Mouse (Mus musculus) cerebellum, adult 9-11 months (tissue): ENCODE results near the gene Hist1h3f.
A peak's percentile ranks its signal among the peaks of the same experiment; 100 is the strongest.
"Not testable (repeated sequence)": the region's sequence is repeated elsewhere in the genome, so short reads cannot be mapped to it uniquely, and the experiment has no call there.

Experiments
- DNase-seq: peaks from one replicate; pipeline ENCODE4 v3.0.0; 2022

The Hist1h3f gene

GRCm38 (mm10) chr13:23570261-23571021 is 26.6 kb downstream of the Hist1h3f start:
- DNase-seq: not testable (repeated sequence)

- DNase-seq: peak; percentile 73
These were observed 27.2 kb downstream of the Hist1h3f start, which contains the start of the genes Hist1h2ae and Hist1h2bg for GRCm38 (mm10) chr13:23571022-23571503. Hist1h2ae (minus strand) TSS chr13:23571220. Hist1h2bg (plus strand) TSS chr13:23571396.

GRCm38 (mm10) chr13:23571504-23572217 is 27.8 kb downstream of the Hist1h3f start:
- DNase-seq: not testable (repeated sequence)

- no peak for DNase-seq
These were observed 28.6 kb downstream of the Hist1h3f start for GRCm38 (mm10) chr13:23572218-23573033.

GRCm38 (mm10) chr13:23573034-23573897 is 29.4 kb downstream of the Hist1h3f start:
- not testable (repeated sequence) for DNase-seq

GRCm38 (mm10) chr13:23573898-23574524 is 30.2 kb downstream of the Hist1h3f start, which contains the start of the genes Hist1h2bf and Hist1h2ad:
Hist1h2bf (minus strand) TSS chr13:23574196.
Hist1h2ad (plus strand) TSS chr13:23574381.
- DNase-seq: peak; percentile 86

DNA sequence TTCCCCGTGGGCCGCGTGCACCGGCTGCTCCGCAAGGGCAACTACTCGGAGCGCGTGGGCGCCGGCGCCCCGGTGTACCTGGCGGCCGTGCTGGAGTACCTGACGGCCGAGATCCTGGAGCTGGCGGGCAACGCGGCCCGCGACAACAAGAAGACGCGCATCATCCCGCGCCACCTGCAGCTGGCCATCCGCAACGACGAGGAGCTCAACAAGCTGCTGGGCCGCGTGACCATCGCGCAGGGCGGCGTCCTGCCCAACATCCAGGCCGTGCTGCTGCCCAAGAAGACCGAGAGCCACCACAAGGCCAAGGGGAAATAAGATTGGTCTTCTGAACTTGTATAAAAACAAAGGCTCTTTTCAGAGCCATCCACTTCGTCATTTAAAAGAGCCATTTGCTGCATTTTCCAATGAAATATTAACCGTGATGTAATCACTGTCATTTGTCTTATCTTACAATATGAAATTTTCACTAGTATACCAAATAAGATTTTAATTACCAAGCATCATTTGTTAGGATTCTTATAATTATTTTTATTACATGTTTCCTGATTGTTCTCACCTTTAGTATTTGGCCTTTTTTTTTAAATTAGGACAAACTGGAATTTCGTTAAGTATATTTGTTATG is 30.8 kb downstream of the Hist1h3f start:
- DNase-seq: not testable (repeated sequence)

DNA sequence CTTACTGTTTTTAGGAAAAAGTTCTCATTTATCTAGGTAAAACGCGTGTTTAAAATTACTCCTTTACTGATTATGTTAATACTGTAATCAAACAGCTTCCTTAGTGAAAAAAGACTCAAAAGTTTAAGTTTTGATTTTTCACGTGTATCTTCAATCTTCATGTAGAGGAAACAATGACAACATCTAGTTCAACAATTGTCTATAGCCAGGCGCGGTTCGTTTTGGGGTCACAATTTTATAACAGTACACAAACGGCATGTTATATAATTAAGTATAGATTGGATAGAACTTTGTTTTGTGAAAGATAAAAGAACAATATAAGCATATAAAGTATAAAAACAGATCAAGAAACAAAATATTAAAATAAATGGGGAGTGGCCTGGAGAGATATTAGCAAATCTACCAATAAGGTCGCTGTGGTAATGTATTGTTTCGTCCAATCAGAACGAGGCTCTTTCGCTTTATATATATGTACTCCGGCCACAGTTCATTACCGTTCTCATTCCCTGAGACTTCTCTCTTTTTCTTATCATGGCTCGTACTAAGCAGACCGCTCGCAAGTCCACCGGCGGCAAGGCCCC is 31.5 kb downstream of the Hist1h3f start, which contains the start of gene Hist1h3d:
TSS of gene Hist1h3d (plus strand) at position 493 of the 581 bp plus-strand sequence.
- no peak for DNase-seq

GRCm38 (mm10) chr13:23575864-23576313 is 32.0 kb downstream of the Hist1h3f start:
- DNase-seq: not testable (repeated sequence)

- DNase-seq: no peak
These were observed 32.6 kb downstream of the Hist1h3f start for GRCm38 (mm10) chr13:23576351-23576881.

GRCm38 (mm10) chr13:23576906-23577639 is 33.2 kb downstream of the Hist1h3f start:
- no peak for DNase-seq

- no peak for DNase-seq
These were observed 34.0 kb downstream of the Hist1h3f start for GRCm38 (mm10) chr13:23577835-23578234.

DNA sequence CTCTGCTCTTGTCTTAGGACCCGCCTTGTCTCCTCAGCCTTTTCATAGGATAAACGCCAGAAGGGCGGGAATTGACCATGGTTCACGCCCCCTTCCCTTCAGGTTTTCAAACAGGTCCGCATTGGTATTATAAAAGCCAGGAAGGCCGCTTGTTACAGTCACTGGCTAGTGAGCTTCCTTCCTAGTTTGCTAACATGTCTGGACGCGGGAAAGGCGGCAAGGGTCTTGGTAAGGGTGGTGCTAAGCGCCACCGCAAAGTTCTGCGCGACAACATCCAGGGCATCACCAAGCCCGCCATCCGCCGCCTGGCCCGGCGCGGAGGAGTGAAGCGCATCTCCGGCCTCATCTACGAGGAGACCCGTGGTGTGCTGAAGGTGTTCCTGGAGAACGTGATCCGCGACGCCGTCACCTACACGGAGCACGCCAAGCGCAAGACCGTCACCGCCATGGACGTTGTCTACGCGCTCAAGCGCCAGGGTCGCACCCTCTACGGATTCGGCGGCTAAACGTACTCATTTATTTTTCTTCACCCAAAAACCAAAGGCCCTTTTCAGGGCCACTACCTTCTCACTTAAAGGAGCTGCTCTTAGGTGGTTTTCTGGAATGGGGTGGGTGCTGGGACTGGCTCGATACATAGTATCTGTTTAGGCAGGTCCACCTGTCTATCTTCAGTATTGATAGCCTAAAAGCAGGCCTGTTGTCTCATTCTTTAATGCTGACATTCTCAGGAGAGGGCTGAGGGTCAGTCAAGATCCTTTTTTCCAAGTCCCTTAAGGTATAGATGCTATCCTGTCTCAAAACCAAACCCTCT is 37.8 kb downstream of the Hist1h3f start, which contains the start of gene Hist1h4d:
TSS of gene Hist1h4d (plus strand) at position 191 of the 811 bp plus-strand sequence.
- peak; percentile 97 for DNase-seq

DNA sequence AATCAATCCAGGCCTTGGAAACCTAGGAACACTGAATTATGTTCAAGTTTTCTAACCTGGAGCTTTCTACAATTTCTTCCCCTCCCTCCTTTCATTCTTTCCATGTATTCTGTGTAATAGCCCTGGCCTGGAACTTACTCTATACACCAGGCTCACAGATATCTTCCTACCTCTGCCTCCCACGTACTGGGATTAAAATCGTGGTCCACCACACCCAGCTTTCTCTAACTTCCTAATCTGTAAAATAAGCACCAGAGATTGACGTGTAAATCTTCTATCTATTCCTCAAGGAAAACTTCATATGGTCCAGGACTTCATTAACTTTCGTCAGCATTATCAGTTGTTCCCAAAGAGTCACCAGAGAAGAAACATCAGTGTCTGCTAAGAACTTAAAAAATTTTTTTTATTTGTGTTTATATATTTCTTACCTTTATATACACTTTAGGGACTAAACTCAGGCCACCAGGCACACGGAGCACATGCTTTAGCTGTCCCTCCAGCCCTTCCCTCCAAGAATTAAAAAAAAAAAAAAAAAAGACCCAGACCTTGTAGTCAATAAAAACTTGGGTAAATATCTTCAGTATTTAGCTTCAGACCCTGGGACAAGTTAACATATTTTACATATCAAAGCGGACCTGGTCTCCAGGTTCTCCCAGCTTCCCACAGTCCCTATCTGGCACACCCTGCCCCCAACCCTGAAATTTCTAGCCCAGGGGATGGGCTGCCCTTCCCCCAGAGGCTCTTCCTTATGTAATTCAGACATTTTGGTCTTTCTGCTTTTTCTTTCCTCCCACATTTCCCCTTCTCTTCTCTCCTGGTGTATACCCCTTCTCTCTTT is 38.6 kb downstream of the Hist1h3f start:
- no peak for DNase-seq

GRCm38 (mm10) chr13:23583387-23584068 is 39.7 kb downstream of the Hist1h3f start:
- no peak for DNase-seq

DNA sequence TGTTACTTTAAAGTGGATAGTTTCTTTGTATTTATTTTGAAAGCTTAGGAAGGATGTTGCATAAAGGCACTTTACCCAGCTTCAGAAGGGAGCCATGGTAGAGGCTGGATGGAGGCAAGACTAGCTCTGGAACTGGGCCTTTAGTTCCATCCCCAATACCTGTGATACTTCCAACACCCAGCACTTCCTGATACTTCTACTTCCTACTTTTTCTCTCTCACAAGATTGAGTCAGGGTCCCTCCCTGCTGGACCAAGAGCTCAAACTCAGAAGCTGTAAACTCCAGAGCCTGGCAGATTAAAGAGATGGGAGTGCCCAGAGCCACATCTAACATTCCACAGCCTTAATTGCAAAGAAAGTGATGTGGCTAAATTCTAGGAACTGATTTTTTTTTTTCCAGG is 40.5 kb downstream of the Hist1h3f start:
- no peak for DNase-seq
